Mouse (Mus musculus) cerebellum, adult 2 months (tissue): Measurements from ENCODE around the gene Pkd1. TPM values are rescaled to one million over a fixed set of nuclear protein-coding genes. Genes with fewer than 3 reads are reported as not detected.

Experiments used
- DNase-seq, 2 experiments: peaks; one replicate each; pipeline ENCODE4 v3.0.0; 2021
- H3K27ac ChIP-seq: fragments of 200-500 bp; 2 replicates; pipeline ENCODE4 v1.5.1; 2012; ENCODE audit warnings: low read length, control low read depth, inconsistent platforms; ENCODE audit not compliant: insufficient read depth
- H3K27me3 ChIP-seq: fragments of 200-500 bp; 2 replicates; pipeline ENCODE4 v1.6.1; 2012; ENCODE audit warnings: inconsistent platforms, mild to moderate bottlenecking, low read length, moderate library complexity; ENCODE audit not compliant: control insufficient read depth, insufficient read depth
- H3K4me1 ChIP-seq: fragments of 200-500 bp; 2 replicates; pipeline ENCODE4 v1.6.1; 2011; ENCODE audit warnings: low read length; ENCODE audit not compliant: control insufficient read depth, insufficient read depth
- H3K4me3 ChIP-seq: fragments of 200-500 bp; replicated peaks from 2 replicates; pipeline ENCODE3; 2011; ENCODE audit warnings: mild to moderate bottlenecking, low read depth, low read length, control low read depth; ENCODE audit not compliant: insufficient read depth
- CTCF ChIP-seq: fragments of 200-500 bp; IDR thresholded peaks from 2 replicates; pipeline ENCODE4 v1.5.1; 2011; ENCODE audit warnings: low read depth, mild to moderate bottlenecking, control low read depth, low read length, moderate library complexity, borderline replicate concordance; ENCODE audit not compliant: insufficient read depth
- POLR2A ChIP-seq: fragments of 200-500 bp; IDR thresholded peaks from 2 replicates; pipeline ENCODE4 v1.6.1; 2011; ENCODE audit warnings: low read length, control low read depth, borderline replicate concordance; ENCODE audit not compliant: insufficient read depth
- WGBS: fragments of 180-500 bp; shearing (Covaris S2); methylation state at CpG from one replicate; pipeline ENCODE4 v1.1.7; 2018; 5-methylcytosine and 5-hydroxymethylcytosine counted together
- polyA plus RNA-seq: library from polyadenylated mRNA; depleted of rRNA; stranded (reverse); fragments of >200 nt; gene quantifications from 2 replicates; pipeline ENCODE4 v1.2.3, GENCODE M21; 2012

Gene Pkd1
- polyA plus RNA-seq, 1 experiment: 122 TPM

DNA sequence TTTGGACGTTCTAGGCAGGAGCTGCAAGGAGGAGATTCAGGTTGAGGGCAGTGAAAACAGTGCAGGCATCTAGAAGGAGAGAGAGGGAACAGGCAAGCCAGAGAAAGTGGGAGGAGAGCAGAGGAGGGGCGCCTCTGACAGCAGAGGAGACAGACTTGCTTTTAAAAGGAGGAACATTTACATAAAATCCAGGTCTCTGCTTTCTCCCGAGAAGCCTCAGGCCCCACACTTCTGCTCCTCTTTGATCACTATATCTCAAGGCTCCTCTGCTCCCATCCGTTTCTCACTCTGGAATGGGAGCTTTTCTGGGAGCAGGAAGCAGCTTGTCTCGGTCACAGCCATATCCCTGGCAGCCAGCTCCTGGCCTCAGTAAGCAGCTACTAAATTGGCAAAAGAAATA is 14.3 kb upstream of the Pkd1 start:
- 58% methylated on average over 5 of the region's 5 CpGs for WGBS
- no peak for DNase-seq
- H3K4me3 ChIP-seq: no peak overlapping the region
- no peak overlapping the region for H3K27ac ChIP-seq
- no peak for TF ChIP-seq CTCF
- no peak for TF ChIP-seq POLR2A
- H3K27me3 ChIP-seq: no peaks in the 10 kb centered on the region
- H3K4me1 ChIP-seq: peaks cover 13% of the 10 kb centered on the region

DNA sequence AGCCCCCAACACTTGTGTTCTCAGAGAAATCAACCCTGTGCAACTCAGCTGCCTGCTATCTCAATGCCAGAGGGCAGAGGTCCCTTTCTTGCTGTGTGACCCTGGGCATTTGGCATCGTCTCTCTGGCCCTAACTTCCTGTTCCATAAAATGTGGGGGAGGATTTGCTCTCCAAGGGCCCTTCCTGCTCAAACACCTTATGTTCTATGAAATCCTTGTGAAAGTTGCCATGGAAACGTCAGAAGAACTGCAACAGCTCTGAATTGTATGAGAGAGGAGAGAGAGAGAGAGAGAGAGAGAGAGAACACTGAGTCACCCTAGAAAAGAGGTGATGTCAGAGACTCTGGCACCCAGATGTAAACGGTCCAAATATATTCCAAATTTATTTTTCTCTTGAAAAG is 12.1 kb upstream of the Pkd1 start:
- DNase-seq: no peak
- Histone ChIP-seq H3K4me3 (no peak overlapping the region), H3K27ac (no peak overlapping the region), H3K27me3 (no peaks in the 10 kb centered on the region), H3K4me1 (peaks cover 8% of the 10 kb centered on the region)
- WGBS: 42% methylated on average over 3 of the region's 3 CpGs
- no peak for TF ChIP-seq POLR2A
- no peak for TF ChIP-seq CTCF

DNA sequence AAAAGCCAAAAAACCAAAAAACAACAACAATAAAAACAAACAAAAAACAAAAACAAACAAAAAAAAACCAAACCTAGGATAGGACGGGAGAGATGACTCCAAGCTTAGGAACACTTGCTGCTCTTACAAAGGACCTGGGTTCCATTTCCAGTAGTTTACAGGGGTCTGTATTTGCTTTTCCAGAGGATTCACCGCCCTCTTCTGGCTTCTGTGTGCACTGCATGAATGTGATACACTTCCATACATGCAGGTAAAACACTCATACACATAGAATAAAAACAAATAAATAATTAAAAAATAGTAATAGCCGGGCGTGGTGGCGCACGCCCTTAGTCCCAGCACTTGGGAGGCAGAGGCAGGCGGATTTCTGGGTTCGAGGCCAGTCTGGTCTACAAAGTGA is 10.7 kb upstream of the Pkd1 start:
- H3K4me1 ChIP-seq: no peaks in the 10 kb centered on the region; the same call in 1 of the 2 replicates
- no peak for TF ChIP-seq POLR2A
- TF ChIP-seq CTCF: peak; percentile 21; the same call in 1 of the 2 replicates
- peak in 1 of 2 experiments; percentile 61 for DNase-seq
- no peak overlapping the region for H3K4me3 ChIP-seq
- no peaks in the 10 kb centered on the region for H3K27me3 ChIP-seq
- H3K27ac ChIP-seq: no peak overlapping the region
- WGBS: 62% methylated on average over 8 of the region's 8 CpGs

DNA sequence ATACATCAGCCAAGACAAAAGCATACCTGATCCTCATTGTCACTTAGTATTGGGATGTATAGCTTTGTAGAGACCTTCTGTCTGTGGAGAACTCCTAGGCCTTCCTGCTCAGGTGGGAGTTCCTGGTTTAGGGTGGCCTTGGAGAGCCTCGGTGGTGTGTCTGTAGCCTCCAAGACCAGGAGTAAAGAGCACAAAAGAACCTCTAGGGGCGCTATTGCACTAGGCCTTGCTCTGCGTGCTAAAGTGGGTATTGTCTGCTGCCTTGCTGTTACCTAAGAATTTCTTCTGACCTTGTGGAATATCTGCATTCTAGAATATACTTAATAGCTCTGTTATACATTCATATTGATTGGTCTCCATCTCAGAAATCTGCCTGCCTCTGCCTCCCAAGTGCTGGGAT is 9.3 kb upstream of the Pkd1 start:
- Histone ChIP-seq H3K27ac (no peak overlapping the region), H3K4me1 (no peaks in the 10 kb centered on the region), H3K4me3 (no peak overlapping the region), H3K27me3 (no peaks in the 10 kb centered on the region)
- WGBS: 11% methylated on average over 3 of the region's 3 CpGs
- peak; percentile 54 to 63 for DNase-seq
- TF ChIP-seq POLR2A (no peak), CTCF (peak; percentile 79)

DNA sequence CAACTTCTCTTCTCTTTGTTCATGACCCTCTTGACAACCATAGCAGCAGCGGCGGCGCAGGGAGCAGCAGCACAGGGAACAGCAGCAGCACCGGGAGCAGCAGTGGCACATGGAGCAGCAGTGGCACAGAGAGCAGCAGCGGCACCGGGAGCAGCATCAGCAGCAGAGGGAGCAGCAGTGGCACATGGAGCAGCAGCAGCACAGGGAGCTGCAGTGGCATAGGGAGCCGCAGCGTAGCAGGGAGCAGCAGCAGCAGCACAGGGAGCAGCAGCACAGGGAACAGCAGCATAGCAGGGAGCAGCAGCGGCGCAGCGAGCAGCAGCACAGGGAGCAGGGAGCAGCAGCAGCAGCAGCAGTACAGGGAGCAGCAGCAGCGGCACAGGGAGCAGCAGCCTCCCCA is 5.0 kb upstream of the Pkd1 start:
- H3K27me3 ChIP-seq: no peaks in the 10 kb centered on the region
- H3K4me1 ChIP-seq: no peaks in the 10 kb centered on the region
- DNase-seq: no peak
- TF ChIP-seq POLR2A: no peak
- no peak for TF ChIP-seq CTCF
- no peak overlapping the region for H3K4me3 ChIP-seq
- H3K27ac ChIP-seq: no peak overlapping the region
- WGBS: 25% methylated on average over 12 of the region's 12 CpGs

DNA sequence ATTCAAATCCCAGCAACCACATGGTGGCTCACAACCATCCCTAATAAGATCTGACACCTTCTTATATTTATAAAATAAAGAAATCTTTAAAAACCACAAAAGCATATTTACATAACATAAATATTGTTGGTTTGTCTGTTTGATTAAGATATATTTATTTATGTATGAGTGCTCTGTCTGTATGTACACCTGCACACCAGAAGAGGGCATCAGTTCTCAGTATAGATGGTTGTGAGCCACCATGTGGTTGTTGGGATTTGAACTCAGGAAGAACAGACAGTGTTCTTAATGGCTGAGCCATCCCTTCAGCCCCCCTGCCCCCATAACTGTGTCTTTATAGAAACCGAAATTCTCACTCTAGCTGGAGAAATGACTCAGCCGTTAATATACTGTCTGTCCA is 4.4 kb upstream of the Pkd1 start:
- TF ChIP-seq POLR2A: no peak
- TF ChIP-seq CTCF: no peak
- no peak for DNase-seq
- H3K27ac ChIP-seq: no peak overlapping the region
- H3K27me3 ChIP-seq: no peaks in the 10 kb centered on the region
- H3K4me1 ChIP-seq: no peaks in the 10 kb centered on the region
- 96% methylated on average over 2 of the region's 2 CpGs for WGBS
- H3K4me3 ChIP-seq: no peak overlapping the region

DNA sequence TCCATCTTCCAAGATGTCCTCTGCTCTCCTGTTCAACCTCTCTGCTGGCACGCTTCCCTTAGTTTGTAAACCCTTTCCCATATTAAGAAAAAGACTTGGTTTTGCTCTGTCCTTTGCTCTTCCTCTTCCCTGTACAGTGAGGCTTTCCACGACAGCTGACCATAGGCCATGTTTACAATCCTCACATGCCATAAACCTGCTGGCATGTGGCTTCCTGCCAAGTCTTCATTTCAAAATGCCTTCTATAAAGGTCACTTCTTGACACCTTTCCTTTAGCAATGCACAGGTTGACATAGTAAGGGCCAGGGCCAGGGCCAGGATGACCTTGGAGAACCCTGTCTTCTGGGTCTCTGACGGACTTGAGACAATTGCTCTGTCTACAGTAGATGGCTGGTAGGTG is 3.4 kb upstream of the Pkd1 start:
- H3K4me1 ChIP-seq: no peaks in the 10 kb centered on the region
- no peaks in the 10 kb centered on the region for H3K27me3 ChIP-seq
- peak in 1 of 2 experiments; percentile 29 for DNase-seq
- WGBS: 65% methylated on average over 3 of the region's 3 CpGs
- no peak overlapping the region for H3K4me3 ChIP-seq
- TF ChIP-seq POLR2A (no peak), CTCF (no peak)
- H3K27ac ChIP-seq: no peak overlapping the region

DNA sequence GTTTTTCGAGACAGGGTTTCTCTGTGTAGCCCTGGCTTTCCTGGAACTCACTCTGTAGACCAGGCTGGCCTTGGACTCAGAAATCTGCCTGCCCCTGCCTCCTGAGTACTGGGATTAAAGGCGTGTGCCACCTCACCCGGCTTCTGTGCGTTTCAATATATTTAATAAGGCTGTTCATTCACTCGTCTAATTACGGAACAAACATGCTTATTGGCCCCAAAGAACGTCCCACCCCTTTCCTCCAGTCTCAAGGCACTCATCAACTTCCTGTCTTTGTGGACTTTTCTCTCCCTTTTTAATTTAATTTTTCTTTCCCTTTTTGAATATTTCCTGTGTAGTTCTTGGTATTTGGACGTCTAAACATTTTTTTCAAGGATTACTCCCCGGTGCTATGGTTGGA is 1.2 kb upstream of the Pkd1 start:
- WGBS: 45% methylated on average over 9 of the region's 9 CpGs
- H3K4me1 ChIP-seq: peaks cover 4% of the 10 kb centered on the region; the same call in 1 of the 2 replicates
- H3K27me3 ChIP-seq: no peaks in the 10 kb centered on the region
- TF ChIP-seq CTCF: no peak
- no peak overlapping the region for H3K4me3 ChIP-seq
- H3K27ac ChIP-seq: peak overlapping the region; percentile 52; the same call in 1 of the 2 replicates
- DNase-seq: peak; percentile 53 to 54

DNA sequence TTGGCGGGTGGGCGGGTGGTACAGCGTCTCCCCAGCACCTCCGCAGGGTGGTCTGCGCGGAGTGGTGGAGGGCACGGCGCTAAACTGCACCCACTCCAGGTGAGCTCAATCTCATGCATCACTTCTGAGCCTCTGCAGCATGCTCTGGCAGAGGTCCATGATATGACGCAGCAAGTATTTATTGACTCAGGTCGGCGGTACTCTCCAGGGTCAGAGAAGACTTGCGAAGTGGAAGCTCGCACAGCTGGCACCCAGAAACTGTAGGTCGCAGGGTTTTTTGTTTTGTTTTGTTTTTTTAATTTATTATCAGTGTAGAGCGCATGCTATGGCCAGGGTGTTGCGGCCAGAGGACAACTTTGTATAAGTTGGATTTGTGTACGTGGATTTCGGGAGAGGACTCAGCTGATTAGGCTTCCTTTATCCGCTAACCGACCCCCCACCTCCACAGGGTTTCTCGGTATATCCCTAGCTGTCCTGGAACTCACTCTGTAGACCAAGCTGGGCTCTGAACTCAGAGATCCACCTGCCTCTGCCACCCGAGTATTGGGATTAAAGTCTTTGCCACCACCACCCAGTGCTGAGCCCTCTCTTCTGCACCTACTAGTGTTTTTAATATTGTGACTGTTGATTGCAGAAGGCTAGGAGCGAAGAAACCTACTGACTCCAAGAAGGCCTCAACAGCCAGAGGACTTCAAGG is 565 bp upstream of the Pkd1 start:
- DNase-seq: peak; percentile 84
- WGBS: 20% methylated on average over 23 of the region's 23 CpGs
- TF ChIP-seq CTCF: no peak
- 0 out of 2 replicates have a peak, but pooled peaks have one; percentile 12 for TF ChIP-seq POLR2A

More for the DNA sequence above, 565 bp upstream of the Pkd1 start:
- Histone ChIP-seq H3K4me3 (peak overlapping the region; percentile 70), H3K27ac (peak overlapping the region; percentile 52), H3K27me3 (no peaks in the 10 kb centered on the region), H3K4me1 (peaks cover 4% of the 10 kb centered on the region; the same call in 1 of the 2 replicates)
